Mouse (Mus musculus): ENCODE results near the gene Kdm2a. TPM values are rescaled to one million over a fixed set of nuclear protein-coding genes. Genes with fewer than 3 reads are reported as not detected.

The Kdm2a gene
- polyA plus RNA-seq, 1 experiment = 66.1 TPM

DNA sequence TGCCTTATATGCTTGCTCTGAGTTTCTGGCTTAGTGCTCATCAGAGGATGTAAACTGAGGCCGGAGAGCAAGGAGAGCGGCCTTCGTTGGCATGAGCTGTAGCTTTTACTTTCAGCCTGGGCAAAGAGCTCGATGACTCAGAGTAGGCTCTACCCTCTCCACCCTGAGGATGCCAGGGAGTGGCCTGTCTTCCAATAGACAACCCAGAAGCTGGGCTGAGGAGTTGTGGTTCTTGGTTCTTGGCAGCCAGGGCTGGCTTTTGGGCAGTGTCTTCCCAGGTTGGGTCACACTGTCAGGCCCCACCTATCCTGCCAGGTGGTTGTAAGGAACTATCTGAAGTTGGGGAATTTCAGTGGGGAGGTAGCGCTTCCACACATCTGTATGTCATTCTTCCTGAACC lies 21.6 kb upstream of the Kdm2a start:
- H3K4me1 ChIP-seq (ENCODE audit: control insufficient read depth, insufficient read depth, low read length) = no peaks in the 10 kb centered on the region
- H3K27ac ChIP-seq (ENCODE audit: insufficient read depth, low read length) = no peak overlapping the region
- no peak for TF ChIP-seq CTCF (IDR thresholded peaks at IDR 0.05; ENCODE audit: extremely low read depth, insufficient read depth, low read length)
- TF ChIP-seq POLR2A (IDR thresholded peaks at IDR 0.05; ENCODE audit: extremely low read depth, insufficient read depth, low read length) = no peak
- H3K4me3 ChIP-seq (ENCODE audit: insufficient read depth, low read length) = no peak overlapping the region

DNA sequence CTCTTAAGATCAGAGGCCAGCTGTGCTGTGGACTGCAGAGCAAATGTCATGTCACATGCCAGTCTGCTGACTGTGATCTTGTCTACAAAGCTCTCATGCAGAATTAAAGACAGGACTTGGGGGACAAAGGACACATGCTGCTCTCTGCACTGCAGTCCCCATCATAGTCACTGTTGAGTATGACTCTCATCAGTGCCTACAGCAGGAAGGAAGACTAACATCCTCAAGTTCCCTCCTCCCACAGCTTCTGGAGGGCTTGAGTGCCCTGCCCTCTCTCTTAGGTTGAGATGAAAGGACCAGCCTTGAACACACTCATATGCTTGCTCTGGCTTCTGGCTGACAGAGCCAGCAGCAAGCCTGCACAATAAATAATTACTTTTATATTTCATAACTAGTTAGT lies 19.6 kb upstream of the Kdm2a start:
- no peak overlapping the region for H3K27ac ChIP-seq (ENCODE audit: insufficient read depth, low read length)
- no peak overlapping the region for H3K4me3 ChIP-seq (ENCODE audit: insufficient read depth, low read length)
- TF ChIP-seq CTCF (IDR thresholded peaks at IDR 0.05; ENCODE audit: extremely low read depth, insufficient read depth, low read length) (no peak), POLR2A (IDR thresholded peaks at IDR 0.05; ENCODE audit: extremely low read depth, insufficient read depth, low read length) (no peak)
- no peaks in the 10 kb centered on the region for H3K4me1 ChIP-seq (ENCODE audit: control insufficient read depth, insufficient read depth, low read length)

DNA sequence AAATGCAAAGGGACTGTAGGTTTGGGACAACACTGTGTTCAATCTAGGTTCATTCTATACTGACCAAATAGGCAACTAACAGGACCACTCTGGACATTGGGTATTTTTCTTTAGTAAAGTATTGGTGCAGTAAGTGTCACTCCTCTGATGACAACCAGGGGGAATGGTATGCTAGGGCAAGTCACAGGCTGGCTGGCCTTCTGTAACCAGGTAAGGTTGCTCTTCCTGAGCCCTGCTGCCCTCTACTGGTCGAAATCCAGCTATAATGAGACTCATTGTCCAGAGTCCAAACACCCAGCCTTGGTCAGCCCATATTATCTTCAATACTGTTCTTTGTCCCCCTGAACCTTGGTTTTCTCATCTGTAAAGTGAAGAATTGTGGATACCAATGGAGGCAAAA lies 19.1 kb upstream of the Kdm2a start:
- Histone ChIP-seq H3K4me1 (ENCODE audit: control insufficient read depth, insufficient read depth, low read length) (no peaks in the 10 kb centered on the region), H3K4me3 (ENCODE audit: insufficient read depth, low read length) (no peak overlapping the region), H3K27ac (ENCODE audit: insufficient read depth, low read length) (no peak overlapping the region)
- peak; percentile 77 for TF ChIP-seq CTCF (IDR thresholded peaks at IDR 0.05; ENCODE audit: extremely low read depth, insufficient read depth, low read length)
- TF ChIP-seq POLR2A (IDR thresholded peaks at IDR 0.05; ENCODE audit: extremely low read depth, insufficient read depth, low read length) = no peak

DNA sequence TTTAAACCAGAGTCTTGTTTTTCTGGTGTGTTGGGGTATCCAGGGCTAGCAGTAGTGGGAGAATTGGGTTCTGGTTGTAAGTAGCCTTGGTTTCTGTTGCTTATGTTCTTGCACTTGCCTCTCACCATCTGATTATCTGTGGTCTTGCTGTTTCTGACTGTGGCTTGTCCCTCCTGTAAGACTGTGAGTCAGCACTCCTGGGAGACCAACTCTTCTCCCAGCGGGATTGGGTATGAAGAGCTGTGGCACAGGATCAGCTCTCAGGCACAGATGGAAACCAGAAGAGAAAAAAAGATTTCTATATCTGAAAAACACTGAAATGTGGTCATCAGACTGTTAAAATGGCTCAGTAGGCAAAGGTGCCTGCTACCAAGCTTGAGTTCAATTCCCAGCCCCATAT lies 16.5 kb upstream of the Kdm2a start:
- TF ChIP-seq POLR2A (IDR thresholded peaks at IDR 0.05; ENCODE audit: extremely low read depth, insufficient read depth, low read length) = no peak
- no peak for TF ChIP-seq CTCF (IDR thresholded peaks at IDR 0.05; ENCODE audit: extremely low read depth, insufficient read depth, low read length)
- H3K4me3 ChIP-seq (ENCODE audit: insufficient read depth, low read length) = no peak overlapping the region
- no peak overlapping the region for H3K27ac ChIP-seq (ENCODE audit: insufficient read depth, low read length)
- H3K4me1 ChIP-seq (ENCODE audit: control insufficient read depth, insufficient read depth, low read length) = no peaks in the 10 kb centered on the region

DNA sequence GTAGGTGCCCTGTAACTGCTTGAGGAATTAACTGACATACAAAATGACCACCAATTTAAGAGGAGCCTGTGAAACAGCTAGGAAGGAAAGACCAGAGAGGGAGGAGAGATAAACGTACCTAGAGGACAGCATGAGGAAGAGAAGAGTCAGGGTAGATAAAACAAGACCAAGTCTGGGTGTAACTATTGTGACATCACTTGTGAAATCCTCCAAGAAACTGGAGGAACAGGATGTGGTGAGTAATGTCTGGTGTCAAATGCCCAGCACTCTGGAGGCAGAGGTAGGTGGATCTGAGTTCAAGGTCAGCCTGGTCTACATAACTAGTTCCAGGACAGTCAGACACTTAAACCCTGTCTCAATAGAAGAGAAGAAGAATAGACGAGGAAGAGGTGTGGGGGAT lies 11.0 kb upstream of the Kdm2a start:
- no peak overlapping the region for H3K4me3 ChIP-seq (ENCODE audit: insufficient read depth, low read length)
- no peak overlapping the region for H3K27ac ChIP-seq (ENCODE audit: insufficient read depth, low read length)
- H3K4me1 ChIP-seq (ENCODE audit: control insufficient read depth, insufficient read depth, low read length) = no peaks in the 10 kb centered on the region
- TF ChIP-seq CTCF (IDR thresholded peaks at IDR 0.05; ENCODE audit: extremely low read depth, insufficient read depth, low read length) = no peak
- no peak for TF ChIP-seq POLR2A (IDR thresholded peaks at IDR 0.05; ENCODE audit: extremely low read depth, insufficient read depth, low read length)

DNA sequence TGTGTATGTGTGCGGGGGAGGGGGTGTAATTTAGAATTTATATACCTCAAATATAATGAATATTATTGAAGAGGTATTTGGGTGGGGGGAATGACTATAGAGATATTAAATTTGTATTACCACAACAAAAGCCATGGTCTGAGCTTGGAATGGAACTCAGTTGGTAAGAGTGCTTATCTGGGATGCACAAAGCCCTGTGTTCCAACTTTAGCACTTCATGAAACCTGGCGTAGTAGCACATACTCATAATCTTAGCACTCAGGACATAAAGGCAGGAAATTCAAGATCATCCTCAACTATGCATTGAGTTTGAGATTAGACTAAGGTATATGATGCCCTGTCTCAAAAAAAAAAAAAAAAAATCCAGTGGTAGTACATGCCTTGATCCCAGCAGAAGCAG lies 6.8 kb upstream of the Kdm2a start:
- H3K27ac ChIP-seq (ENCODE audit: insufficient read depth, low read length) = no peak overlapping the region
- TF ChIP-seq CTCF (IDR thresholded peaks at IDR 0.05; ENCODE audit: extremely low read depth, insufficient read depth, low read length) = no peak
- TF ChIP-seq POLR2A (IDR thresholded peaks at IDR 0.05; ENCODE audit: extremely low read depth, insufficient read depth, low read length) = no peak
- no peak overlapping the region for H3K4me3 ChIP-seq (ENCODE audit: insufficient read depth, low read length)
- H3K4me1 ChIP-seq (ENCODE audit: control insufficient read depth, insufficient read depth, low read length) = no peaks in the 10 kb centered on the region

DNA sequence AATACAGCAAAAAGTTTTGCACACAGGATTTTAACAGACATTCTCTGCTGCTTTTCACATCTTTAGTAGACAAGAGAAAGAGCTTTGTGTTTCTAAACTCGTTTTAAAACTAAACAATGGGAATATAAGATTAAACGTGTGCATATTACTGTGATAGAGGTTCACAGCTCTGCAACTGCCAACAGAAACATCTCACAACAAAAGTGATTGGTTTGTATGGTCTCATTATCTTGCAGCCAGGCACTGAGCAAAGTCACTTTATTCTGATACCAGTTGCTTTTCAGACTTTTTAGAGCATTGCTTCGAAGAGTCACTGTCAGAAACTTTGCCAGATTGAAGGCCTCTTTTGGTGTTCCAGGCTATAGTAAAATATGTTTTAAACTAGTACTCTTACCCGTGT lies 874 bp upstream of the Kdm2a start:
- H3K4me1 ChIP-seq (ENCODE audit: control insufficient read depth, insufficient read depth, low read length) = peaks cover 3% of the 10 kb centered on the region
- TF ChIP-seq POLR2A (IDR thresholded peaks at IDR 0.05; ENCODE audit: extremely low read depth, insufficient read depth, low read length) (no peak), CTCF (IDR thresholded peaks at IDR 0.05; ENCODE audit: extremely low read depth, insufficient read depth, low read length) (no peak)
- no peak overlapping the region for H3K27ac ChIP-seq (ENCODE audit: insufficient read depth, low read length)
- H3K4me3 ChIP-seq (ENCODE audit: insufficient read depth, low read length) = no peak overlapping the region; the same call in 1 of the 2 replicates

DNA sequence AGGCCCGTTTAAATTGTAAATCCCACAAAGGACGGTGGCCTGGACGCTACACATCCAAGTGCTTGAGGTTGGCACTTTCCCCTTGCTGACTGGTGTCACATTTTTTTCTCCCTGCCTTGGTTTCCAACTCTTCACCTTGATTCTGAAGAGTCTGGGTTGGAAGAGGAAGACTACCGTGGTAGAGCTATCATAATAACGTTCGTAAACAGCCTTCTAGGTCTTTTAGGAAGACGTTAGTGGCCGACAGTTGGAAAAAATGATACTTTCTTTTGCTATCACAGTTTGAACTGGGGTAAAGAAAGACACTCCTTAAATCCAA lies 504 bp upstream of the Kdm2a start:
- peaks cover 3% of the 10 kb centered on the region for H3K4me1 ChIP-seq (ENCODE audit: control insufficient read depth, insufficient read depth, low read length)
- peak overlapping the region; percentile 99; the same call in 1 of the 2 replicates for H3K4me3 ChIP-seq (ENCODE audit: insufficient read depth, low read length)
- TF ChIP-seq POLR2A (IDR thresholded peaks at IDR 0.05; ENCODE audit: extremely low read depth, insufficient read depth, low read length) = no peak
- TF ChIP-seq CTCF (IDR thresholded peaks at IDR 0.05; ENCODE audit: extremely low read depth, insufficient read depth, low read length) = no peak
- no peak overlapping the region for H3K27ac ChIP-seq (ENCODE audit: insufficient read depth, low read length)

DNA sequence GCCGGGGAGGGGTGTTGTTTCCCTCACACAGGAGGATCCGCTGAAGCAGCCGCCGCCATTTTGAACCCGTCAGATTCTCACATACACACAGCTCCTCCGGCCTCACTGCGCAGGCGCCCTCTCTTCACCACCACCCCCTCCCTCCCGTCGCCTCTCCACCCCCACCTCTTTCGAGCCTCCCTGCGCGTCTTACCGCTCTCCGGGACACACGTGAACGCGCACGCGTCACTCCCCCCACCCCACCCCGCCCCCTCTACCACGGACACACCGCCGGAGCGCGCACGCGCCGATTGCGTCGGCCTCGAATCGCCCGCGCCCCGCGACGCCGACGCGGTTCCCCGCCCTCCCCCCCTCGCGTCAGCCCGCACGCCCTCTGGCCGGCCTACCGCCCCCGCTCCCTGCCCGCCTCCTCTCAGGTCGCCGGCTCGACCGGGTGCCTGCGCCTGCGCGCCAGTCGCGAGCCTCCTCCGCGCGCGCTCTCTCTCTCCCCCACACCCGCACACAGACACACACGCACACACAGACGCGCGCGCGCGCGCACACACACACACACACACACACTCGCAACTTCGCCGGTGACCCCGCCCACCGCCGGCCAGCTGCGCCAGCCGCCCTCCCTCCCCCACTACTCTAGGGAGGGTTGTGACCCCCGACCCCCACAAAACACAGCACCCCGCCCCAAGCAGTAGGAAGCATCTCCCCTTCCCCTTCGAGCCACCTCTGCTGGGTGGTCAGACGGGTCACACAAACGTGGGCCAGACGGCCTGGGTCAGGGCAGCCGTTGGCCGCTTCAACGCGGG lies 887 bp downstream of the Kdm2a start:
- H3K27ac ChIP-seq (ENCODE audit: insufficient read depth, low read length) = peak overlapping the region; percentile 97
- H3K4me1 ChIP-seq (ENCODE audit: control insufficient read depth, insufficient read depth, low read length) = peaks cover 3% of the 10 kb centered on the region
- peak overlapping the region; percentile 99 for H3K4me3 ChIP-seq (ENCODE audit: insufficient read depth, low read length)
- TF ChIP-seq POLR2A (IDR thresholded peaks at IDR 0.05; ENCODE audit: extremely low read depth, insufficient read depth, low read length) (peak; percentile 81), CTCF (IDR thresholded peaks at IDR 0.05; ENCODE audit: extremely low read depth, insufficient read depth, low read length) (no peak)

Data from cortical plate, adult 2 months (tissue).